Mouse (Mus musculus) gastrocnemius, postnatal 25 days (tissue): Measurements from ENCODE around the gene Muc4. TPM values are rescaled to one million over a fixed set of nuclear protein-coding genes. Genes with fewer than 3 reads are reported as not detected.

Experiments used
- DNase-seq: peaks from one replicate; pipeline ENCODE4 v3.0.0; 2022
- total RNA-seq, 2 experiments: library from RNA; stranded (reverse); gene quantifications; 1 replicate in 1 of 2; 2 replicates in 1 of 2; pipeline ENCODE4 v1.2.3; 2021

The Muc4 gene
- total RNA-seq, 2 experiments from 2014 or later: 0.08 to 0.43 TPM

DNA sequence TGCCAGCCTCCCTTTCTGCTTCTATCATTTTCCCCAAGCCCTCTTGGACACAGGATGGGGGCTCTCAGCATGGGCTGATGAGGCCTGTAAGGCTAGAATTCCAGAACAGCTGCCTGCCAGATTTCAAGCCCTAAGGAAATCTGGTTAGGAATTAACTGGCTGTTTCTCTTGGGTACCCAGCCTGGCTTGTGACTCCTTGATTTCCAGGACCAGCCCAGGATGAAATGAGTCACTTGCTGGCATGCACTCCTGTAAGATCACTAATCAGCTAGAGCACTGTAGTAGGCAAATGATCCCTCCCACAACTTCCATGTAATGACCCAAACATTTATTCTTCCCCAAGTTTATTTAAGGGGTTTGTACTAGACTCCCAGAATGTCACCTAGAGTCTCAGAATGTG, 7.4 kb upstream of the Muc4 start:
- DNase-seq: no peak

DNA sequence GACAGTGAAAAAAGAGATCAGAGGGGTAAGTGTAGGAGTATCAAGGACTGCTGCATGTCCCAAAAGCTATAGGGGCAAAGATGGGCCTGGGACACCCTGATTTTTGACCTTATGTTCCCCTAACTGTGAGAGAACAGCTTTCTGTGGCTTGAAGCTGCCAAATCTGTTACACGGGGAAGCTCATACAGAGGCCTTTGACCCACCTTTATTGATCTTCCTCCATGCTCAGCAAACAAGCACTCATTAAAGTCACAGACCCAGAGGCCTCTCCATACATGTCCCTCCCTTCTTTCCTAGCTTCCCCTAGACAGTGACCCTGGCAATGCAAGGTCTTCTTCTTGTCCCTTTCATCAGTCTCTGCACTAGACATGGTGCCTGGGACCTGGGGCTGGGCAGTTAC, 7.0 kb upstream of the Muc4 start:
- no peak for DNase-seq

DNA sequence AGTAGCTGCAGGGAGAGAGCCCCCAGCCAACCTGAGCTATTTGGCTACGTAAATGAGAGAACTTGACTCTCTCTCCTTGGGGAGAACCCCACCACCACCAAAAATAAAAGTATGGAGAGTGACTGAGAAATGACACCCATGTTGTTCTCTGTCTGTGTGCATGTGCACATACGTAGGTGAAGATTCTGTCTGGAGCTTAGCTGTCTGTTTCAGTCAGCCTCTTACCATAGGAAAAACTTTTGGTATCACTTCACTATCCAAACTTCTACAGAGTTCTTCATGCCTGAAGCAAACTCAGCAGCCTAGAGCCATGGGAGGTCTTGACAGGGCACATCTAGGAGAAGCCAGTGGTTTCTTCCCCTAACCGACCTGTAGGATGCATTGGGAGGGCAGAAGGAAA, 2.5 kb upstream of the Muc4 start:
- no peak for DNase-seq

DNA sequence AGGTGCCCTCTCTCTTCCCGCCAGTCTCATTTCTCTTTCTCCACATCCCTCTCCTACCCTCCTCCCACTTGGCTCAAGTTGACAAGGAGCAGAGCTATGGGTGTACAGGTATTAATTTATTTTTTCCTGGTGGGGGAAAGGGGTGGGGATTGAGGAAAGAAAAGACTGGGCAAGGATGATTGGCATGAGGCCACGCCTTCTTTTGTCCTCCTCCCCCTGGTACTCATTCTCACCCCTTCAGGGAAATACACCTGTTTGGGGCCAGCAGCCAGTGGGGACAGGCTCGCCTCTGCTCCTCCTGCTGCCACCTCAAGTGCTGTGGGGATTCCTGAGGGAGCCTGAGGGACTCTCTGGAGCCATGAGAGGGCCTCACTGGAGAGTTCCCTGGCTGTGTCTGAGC, 336 bp downstream of the Muc4 start:
- no peak for DNase-seq

DNA sequence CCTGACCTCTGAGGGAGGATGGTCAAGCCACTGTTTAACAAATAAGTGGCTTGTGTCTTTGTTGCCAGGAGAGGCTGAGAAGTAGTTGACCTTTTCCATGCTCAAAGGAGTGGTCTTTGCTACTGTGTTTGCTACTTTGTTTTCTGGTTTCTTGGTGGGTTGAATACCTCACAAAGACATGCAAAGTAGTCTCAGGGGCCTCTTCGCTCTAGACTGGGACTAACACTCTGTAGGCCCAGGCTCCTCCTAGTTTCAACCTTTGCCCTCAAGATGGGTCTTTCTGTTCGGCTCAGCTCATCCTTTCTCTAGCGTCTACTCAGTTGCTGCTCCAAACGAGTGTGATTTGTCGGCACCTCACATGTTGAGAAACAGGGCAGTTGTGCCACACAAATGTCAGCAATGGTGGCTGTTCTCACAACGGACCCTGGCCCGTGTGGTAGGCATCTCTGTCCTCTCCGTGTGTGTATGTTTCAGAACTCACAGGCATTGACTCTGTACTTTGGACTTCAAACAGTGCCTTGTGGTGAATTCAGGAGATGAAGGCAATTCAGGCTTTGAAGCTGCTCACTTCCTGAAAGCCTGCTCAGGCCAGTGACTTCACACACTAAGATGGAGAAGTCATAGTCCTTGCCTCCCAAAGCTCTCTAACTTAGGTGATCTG, 4.4 kb downstream of the Muc4 start:
- DNase-seq: no peak

DNA sequence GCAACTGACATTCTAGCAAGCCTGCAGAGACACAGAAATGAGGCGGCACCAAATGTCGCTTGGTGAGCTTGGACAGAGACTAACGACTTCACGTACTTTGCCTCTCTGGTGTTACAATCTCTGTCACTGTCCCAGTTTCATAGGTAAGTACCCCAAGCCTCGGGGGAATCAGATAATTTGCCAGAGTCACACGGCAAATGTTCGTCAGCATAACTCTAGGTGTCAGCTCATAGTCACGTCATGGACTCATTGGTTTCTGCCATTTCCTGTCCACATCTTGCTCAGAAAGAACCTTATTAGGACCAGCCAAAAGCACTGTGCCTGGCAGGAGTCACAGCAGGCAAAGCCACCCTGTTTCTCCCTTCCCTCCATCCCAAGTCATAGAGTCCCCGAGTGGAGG, 5.7 kb downstream of the Muc4 start:
- no peak for DNase-seq

DNA sequence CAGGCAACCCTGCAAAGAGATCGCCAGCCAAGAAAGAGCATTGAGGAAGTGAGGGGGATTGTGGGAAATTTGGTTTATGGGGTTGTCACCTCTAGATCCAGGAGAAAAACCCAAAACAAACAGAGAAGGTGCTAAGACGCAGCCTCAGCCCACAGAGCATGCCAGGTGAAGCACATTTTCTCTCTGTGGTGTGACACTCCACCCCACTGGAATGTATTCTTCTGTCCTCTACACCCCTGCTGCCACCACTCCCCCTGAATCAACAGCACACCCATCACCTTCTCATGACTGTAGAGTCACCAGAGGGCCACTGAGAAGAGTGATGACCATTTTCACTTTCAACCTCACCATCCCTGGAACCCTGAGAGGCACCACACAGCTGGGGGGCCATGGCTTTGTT, 7.0 kb downstream of the Muc4 start:
- DNase-seq: no peak

DNA sequence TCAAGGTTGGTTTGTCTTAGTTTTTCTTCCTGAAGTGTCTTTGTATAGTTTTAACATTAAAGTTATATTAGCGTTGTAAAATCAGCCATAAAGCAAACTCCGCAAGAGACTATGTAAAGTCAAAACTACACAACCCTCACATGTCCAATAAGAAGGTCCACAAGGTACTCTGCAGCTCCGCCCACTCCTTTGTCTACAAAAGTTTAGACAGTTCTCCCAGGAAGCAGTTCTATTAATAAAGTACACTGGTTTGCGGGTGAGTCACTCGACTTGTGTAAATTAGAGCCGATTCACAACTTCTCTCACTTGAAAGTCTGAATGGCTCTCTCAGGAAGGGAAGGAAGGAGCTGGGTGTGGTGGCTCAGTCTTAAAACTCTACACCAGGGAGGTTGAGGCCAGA, 10.2 kb downstream of the Muc4 start:
- no peak for DNase-seq

DNA sequence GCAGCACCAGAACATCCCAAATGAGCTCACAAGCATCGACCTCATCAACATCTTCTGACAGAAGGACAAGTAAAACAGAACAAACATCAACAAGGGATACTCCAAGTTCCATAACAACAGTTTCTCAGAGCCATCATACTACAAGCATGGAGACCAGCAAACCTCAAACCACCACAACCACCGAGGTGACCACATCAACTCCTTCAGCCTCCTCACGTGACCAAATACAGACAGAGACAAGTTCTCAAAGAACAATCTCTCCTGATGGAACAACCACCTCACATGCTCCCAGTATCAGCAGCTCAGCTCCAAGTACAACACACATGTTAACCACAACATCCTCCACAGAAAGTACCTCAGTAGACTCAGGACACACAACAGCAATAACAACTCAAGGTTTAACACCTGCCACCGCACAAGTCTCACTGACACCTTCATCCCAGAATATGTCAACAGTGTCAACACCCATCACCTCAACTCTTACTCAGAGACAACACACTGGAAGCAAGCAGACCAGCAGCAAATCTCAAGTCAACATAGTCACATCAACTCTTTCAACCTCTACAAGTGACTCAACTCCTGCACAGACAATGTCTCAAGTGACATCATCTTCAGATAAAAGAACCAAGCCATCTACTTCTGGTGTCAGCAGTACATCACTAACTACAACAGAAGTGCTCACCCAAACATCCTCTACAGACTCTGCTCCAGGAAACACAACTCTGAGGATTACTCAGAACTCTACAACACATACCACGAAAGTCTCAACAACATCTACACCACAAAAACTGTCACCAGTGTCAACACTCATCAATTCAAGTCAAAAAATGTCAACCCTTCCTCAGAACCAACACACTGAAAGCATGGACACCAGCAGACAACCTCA, 14.8 kb downstream of the Muc4 start:
- no peak for DNase-seq

DNA sequence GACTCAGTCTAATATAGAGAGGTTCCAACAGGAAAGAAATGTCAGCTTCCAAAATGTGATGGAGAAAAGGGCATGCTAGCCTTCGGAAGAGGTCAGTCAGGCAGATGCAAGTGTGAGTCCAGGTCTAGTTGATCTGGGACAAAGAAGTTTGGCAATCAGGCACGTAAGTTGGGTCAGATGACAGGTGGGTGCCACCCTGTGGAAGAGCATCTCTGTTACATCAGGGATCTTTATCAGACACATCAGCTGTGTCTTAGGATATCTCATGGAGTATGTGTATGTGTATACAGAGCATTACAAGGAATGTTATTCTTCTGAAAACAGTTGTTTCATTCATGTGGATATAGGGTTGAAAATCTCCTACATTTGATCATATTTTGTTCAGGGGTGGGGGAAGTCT, 28.9 kb downstream of the Muc4 start:
- DNase-seq: no peak

DNA sequence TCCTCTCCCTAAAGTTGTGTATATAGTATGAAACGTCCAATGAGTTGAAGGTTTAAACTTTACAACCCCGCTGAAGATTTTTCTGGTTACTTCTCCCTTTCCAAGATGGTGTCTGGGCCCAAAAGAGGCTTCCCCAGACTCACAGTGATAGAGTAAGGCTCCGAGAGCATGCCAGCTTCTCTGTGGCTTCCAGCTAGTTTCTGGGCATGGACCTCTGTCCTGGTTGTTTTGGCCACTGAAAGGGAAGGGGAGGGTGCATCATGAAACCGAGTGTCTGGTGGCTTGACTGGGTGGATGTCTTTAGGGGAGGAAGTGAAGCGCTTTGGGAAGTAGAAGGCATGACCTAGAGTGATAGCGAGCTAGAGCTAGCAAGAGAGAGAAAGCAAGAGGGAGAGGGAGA, 29.3 kb downstream of the Muc4 start:
- DNase-seq: no peak

DNA sequence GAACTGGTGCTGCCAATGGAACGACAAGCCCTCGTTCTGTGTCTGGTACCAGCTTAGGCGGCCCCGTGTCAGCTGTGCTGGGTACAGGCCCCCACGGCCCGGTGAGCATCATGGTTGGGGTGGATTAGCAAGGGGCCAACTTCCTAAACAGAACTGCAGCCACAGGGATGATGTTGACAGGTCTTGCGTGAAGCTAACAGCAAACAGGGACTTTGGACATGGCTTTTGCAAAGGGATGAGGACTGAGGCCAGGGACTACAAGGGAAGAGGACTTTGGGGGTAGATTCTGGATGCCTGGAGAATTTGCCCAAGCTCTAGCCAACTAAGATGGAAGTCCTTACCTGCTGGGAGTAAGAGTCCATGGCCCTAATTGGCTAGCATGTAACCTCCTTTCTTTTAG, 31.2 kb downstream of the Muc4 start:
- no peak for DNase-seq

DNA sequence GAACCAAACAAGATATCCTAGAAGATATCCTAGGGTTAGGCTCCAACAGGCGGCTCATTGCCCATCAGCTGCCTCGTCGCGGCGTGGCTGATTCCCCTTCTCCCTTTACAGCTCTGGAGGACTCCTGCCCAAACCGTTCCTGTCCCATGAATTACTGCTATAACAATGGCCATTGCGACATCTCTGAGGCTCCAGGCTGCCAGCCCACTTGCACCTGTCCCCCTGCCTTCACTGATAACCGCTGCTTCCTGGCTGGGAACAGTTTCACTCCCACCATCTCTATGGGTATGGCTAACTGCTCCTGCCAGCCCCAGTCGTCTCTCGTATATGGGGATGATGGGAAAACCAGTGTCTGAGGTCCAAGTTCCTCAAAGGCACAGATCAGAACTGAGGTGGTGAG, 41.0 kb downstream of the Muc4 start:
- no peak for DNase-seq

DNA sequence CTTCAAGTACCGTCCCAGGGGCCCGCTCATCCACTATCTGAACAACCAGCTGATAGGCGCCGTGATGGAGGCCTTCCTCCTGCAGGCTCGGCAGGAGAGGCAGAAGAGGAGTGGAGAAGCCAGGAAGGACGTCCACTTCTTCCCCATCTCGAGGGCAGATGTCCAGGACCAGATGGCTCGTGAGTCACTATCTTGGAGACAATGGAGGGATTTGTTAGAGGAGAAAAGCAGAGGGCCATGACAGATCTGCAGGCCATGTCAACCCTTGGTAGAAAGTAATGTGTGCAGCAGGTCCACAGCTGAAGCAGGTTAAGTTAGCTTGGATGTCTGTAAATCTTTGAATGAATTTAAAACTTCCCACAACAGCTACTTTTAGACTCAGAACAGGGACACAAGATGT, 43.3 kb downstream of the Muc4 start:
- DNase-seq: no peak

DNA sequence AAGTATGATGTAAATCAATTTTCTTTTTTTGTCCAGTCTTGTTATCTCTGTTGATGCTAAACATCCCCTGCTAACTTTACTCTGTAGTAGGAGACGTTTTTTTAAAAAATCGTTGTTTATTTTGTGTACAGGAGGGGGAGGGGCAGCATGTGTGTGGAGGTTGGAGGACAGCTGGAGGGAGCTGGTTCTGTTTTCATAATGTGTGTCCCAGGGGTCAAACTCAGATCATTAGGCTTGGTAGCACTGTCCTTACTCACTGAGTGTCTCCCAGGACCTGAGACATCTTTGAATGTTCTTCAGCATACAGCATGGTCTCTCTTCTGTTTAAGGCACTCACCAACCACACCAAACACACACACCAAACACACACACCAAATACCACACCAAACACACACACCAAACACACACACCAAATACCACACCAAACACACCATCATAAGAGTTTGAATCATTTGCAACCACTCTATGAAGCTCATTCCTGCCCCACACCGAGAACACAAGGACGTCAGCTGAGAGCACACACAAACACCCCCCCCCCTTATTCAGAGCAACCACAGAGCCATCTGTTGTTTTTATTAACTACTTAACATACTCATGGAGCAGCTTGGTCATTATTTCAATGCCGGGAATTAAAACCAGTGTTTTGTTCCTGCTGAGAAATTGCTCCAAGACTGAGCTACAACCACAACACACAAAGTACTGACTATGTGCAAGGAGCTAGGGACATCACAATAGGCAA, 47.8 kb downstream of the Muc4 start:
- DNase-seq: no peak

DNA sequence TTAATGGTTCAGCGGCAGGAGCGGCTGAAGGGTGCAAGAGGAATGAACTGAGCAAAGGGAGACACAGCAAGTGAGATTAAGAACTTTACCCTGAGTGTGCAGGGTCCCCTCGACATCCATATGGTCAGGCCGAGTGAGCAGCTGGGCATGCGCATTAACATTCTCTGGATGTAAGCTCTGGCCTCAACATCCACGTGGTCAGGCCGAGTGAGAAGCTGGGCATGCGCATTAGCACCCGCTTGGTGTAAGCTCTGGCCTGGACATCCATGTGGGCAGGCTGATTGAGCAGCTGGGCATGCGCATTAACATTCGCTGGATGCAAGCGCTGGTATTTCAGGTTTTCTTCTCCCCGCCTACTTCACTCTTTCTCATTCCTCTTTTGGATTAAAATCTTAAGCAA, 49.2 kb downstream of the Muc4 start:
- no peak for DNase-seq

DNA sequence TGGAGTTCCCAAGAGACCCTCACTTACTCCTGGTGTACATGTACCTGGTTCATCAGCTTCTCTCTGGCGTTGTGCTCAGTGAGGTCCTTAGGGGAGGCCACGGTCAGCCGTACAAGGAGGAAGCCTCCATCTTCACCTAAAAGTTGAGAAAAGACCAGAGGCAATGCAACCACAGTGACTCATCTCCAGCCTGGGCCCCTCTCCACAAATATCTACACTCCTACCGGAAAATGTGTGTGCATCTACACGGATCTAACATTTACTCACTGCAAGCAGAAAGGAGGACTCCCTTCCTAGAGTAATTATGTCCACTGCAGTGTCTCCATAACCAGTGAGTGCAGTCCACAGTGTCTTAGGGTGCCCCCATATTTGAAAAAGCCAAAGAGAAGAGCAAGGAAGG, 54.4 kb downstream of the Muc4 start:
- DNase-seq: no peak

DNA sequence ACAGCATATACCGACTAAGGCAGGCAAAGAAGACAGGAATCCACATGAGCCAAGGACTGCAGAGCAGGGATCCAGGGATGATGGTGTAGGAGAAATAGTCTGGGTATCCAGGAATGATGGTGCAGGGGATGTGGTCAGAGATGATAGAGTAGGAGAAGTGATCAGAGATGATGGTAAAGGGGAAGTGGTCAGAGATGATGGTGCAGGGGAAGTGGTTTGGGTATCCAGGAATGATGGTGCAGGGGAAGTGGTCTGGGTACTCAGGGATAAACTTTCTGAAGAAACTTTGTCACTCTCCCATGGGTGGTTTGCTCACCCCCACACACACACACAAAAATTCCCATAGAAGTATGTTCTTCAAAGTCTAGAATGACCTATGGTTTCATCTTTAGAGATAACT, 59.5 kb downstream of the Muc4 start:
- no peak for DNase-seq

DNA sequence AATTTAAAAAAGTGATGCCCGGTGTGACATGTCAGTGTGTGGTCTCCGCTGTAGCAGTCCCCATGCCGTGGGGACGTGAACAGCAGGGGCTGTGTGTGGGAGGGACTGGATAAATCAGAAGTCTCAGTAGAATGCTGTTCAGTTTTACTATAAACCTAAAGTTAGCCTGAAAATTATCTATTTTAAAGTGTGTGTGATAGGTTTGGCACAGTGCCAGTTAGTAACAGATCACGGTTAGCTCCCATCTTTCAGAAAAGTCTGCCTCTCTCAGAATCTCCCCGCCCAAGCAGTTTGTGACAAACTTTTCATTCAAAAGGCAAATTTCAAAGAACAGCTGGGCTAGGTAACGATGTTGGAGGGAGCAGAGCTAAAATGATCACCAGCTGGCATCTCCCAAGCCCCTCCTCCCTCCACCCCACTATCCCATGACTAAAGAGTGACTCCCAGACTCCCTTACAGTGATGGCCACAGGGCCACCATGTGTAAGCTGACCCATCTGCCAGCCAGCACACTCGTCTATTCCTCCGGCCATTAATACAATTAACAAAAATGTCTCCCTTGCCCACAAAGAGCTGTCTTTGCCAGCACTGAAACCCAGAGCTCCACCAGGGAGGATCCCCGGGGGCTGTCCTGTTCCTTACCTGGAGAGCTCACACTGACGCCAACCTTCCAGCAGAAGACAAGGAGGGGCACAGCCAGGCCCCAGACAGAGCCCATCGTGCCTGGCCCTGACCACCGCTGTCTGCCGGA, 61.2 kb downstream of the Muc4 start:
- no peak for DNase-seq

DNA sequence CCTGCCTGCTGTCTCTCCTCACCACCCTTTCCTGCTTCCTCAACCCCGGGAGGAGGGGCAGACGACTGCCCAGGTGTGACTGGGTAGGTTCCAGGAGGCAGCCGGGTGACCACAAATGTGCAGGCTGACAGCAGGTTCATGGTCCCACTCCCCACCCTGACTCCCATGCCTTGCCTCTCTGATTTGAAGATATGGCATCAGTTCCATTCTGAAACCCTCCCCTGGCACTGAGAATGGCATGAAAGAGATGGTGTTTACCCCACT, 61.7 kb downstream of the Muc4 start, which contains the start of gene Muc20:
Gene Muc20 (minus strand): TSS at position 10 of the 264 bp plus-strand sequence.
- no peak for DNase-seq

DNA sequence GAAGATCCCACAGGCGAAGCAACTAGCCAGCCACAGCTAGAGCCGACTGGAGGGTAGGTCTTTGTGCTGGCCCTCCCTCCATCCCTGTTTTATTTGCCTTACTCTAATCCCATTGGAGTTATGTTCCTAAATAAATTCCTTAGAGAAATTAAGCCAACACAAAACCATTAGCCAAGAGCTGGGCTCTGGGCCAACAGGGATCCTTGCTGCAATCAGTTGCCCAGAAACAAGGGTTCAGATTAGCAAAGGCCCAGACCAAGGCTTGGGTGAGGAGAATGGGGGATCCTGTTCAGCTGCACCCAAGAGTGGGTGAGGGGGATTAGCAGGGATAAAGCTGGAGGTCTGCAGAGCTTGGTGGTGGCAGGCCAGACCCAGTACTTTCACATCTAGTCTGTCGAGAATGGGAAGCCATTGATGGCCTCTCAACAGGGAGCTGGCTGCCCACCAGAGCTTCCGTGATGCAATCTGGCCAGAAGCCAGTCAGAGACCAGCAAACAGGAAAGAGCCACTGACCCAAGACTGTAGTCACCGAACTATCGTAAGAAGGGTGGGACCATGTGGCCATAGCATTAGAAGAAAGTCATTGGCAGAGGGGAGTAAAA, 67.7 kb downstream of the Muc4 start:
- DNase-seq: peak; percentile 64

DNA sequence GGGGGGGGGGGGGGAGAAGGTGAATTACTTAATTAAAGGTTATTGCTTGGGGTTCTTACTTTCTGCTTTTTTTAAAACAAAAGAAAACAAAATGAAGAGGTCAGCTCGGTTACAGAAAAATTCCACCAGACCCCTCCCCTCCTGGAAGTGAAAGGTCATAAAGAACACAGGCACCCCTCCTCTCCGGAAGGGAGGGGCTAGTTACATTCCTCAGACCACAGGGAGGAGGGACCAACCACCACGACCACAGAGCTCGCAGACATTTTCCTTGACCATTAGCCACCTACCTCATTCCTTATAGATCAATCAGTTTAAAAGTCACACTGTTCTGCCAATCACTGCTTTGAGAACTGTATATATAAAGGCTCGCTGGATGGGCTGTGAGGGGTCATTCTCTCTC, 68.2 kb downstream of the Muc4 start:
- DNase-seq: no peak
